Mouse (Mus musculus) kidney, postnatal 25 days (tissue): ENCODE results near the gene Cd83.

ENCODE experiments used
- DNase-seq, 2 experiments: peaks; one replicate each; pipeline ENCODE4 v3.0.0; 2021; ENCODE audit warnings: mixed read lengths in 2 of 2

Cd83 gene

GRCm38 (mm10) chr13:43774605-43775426 is 9.8 kb upstream of the Cd83 start:
- DNase-seq, result no peak

DNA sequence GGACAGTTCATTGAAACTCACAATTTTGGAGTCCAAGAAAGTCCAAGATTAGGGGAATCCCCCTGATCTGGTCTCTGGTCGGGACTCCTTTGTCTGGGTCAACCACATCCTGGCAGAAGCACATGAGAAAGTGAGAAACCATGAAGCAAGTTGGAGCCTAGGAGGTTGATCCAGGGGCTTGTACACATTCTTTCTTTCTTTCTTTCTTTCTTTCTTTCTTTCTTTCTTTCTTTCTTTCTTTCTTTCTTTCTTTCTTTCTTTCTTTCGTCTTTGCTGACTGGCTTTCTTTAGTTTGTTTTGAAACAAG is 9.2 kb upstream of the Cd83 start:
- DNase-seq, result no peak

- no peak for DNase-seq
Observed at GRCm38 (mm10) chr13:43777321-43778002, 7.1 kb upstream of the Cd83 start.

GRCm38 (mm10) chr13:43778021-43778649 is 6.4 kb upstream of the Cd83 start:
- DNase-seq, result no peak

DNA sequence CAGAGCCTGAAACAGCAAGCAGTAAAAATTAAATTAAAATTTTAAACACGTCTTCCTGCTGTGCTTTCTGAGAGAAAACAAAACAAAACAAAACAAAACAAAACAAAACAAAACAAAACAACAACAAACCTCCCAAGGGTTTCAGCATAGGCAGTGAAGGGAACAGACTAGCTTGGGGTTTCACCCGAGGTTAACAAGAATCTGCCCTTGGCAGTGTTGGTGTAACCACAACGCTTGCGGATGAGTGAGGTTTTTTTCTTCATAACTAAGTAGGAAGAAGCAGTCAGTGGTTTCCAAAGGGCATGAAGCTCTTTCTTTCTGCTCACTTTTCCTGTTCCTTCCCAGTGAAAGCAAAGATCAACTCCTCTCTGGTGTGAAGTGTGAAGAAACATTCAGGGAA is 5.6 kb upstream of the Cd83 start:
- DNase-seq, result no peak

DNA sequence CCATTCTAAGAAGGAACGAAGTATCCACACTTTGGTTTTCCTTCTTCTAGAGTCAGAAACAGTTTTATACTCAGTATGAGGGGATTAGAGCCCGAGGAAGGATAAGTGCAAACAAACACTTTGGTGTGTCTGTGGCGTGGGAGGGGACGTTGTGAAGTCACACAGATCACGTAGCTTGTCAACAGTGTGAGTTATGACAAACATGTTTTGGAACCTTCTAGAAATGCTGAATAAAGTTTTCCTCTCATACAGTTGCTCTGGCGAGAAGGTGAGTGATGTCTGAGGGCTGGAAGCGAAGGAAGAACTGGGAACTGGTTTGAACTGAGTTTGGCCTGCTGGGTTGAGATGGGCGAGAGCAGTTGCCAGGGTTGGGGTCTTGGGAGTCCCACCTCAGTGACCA is 4.5 kb upstream of the Cd83 start:
- no peak for DNase-seq

DNA sequence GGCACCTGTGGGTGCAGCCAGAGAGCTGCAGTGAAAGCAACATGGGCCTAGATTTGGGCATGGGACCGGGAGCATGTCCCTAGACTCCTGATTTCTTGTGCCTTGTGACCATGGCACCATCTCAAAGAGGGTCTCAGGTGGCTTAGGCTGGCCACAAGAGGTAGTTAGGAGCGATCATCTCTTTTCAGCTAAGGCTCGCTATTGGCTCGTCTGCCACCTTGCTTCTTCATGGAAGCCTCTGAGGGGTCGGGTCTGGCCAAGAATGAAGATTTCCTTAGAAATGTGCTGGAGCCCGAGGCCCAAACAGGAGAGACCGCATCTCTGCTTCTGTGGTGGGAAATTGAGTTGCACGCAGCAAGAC is 1.1 kb downstream of the Cd83 start:
- DNase-seq, result no peak

DNA sequence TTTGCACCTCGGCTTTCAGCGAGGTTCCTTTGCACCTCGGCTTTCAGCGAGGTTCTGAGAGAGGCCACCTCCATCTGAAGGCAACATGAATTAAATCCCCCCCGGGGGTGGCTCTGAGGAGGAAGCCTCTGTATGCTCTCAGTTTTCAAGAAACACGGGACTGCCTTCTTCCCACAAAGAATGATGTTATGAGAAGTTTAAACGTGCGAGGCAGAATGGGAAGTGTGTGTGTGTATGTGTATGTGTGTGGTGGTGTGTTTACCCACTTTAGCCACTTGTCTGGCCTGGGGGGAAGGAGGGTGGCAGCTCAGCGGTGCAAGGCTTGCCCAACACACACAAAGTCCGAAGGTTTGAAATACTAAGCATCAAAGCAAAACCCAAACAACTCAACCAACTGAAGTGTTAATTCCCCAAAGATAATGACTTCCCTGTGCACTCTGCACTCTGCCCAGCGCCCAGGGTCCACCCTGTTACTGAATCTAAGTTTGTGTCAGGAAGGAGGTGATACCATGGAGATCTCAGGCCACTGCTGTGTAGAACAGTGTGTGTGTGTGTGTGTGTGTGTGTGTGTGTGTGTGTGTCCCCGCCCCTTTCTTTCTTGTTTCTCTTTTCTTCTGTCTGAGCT is 1.7 kb downstream of the Cd83 start:
- peak; percentile 48 to 70 for DNase-seq

GRCm38 (mm10) chr13:43787262-43787661 is 2.7 kb downstream of the Cd83 start:
- DNase-seq, result peak in 1 of 2 experiments; percentile 47

DNA sequence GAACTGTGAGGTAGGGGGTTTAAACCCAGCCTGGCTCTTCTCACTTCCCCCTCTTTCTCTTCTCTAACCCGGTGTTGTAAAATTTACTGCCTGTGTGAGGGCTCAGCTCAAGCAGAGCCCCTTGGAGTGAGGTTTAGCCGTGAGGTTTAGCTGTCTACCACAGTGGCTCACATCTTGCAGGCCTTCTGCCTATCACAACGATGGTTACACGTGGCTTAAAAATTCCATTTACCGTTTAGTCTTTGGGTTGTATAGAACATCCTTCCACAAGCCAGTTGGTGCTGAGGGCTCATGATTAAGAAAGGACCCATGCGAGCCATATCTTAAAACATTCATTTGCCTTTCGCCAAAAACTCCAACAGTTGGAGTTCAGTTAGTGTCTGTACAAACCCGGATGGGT is 3.5 kb downstream of the Cd83 start:
- no peak for DNase-seq

DNA sequence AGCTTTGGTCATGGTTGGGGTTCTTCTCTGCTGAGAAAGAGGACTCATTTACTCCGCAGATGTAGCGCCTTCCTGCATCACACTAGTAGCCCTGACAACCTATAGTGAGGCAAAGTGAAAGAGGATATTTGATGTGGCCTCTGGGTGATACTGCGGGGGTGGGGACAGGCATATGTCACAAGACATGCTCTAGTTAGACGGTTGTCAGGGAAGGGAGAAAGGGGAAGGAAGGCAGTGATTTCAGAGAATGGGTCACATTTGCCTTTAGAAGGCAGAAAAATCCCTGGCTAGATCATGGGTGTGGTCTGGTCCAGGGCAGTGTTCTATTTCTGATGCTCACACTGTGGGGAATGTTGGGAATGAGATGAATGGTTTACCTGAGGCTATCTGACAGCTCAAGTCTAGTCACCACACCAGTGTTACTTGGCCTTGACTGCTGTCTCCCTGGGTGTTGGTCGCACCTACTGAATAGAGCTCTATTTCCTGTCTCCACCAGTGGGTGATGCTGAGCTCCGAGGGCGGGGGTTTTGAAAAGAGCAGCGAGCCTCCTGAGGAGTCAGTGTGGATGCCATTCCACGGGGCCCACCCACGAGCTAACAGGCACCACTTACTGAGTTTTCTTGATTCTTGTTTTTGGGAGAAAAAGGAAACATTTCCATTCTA is 4.5 kb downstream of the Cd83 start:
- no peak for DNase-seq

- DNase-seq, result no peak
Observed at GRCm38 (mm10) chr13:43790229-43791001, 5.8 kb downstream of the Cd83 start.

DNA sequence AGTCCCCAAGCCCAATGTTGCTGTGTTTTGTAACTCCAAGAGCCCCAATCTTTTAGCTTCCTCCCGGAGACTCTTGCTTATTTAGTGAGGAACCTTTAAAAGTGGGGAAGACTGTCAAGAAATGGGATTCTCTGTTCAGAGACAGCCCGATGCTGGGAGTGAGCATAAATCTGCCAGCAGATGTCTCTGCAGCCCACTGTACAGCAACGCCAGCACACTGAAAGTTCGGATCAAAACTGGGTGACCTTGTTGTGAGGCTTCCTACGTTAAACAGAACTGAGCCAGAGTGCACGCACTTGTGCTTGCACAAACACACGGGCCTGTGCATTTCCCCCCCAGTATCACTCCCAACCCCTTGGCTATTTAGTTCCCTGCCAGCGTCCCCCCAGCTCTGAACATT is 10.8 kb downstream of the Cd83 start:
- peak; percentile 61 to 63 for DNase-seq

- no peak for DNase-seq
Observed at GRCm38 (mm10) chr13:43798655-43799054, 14.1 kb downstream of the Cd83 start.

DNA sequence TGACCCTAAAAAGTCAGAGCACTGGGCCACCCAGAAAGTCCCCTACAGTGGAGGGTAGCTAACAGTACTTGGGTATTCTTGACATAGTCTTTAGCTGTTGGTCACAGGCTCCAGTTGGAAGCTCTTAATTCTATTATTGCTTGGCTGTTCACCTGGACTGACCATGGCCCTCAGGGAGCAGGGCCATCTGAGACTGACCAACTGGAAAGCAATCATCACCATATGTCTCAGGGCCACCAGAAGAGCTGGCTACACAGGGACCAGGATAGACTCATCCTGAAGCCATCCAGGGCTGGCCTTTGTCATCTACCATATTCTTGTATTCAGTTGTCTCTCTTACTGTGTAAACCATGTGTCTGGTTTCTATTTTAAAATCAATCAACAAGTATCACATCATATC is 15.6 kb downstream of the Cd83 start:
- no peak for DNase-seq

- no peak for DNase-seq
Observed at GRCm38 (mm10) chr13:43801961-43802360, 17.4 kb downstream of the Cd83 start.

DNA sequence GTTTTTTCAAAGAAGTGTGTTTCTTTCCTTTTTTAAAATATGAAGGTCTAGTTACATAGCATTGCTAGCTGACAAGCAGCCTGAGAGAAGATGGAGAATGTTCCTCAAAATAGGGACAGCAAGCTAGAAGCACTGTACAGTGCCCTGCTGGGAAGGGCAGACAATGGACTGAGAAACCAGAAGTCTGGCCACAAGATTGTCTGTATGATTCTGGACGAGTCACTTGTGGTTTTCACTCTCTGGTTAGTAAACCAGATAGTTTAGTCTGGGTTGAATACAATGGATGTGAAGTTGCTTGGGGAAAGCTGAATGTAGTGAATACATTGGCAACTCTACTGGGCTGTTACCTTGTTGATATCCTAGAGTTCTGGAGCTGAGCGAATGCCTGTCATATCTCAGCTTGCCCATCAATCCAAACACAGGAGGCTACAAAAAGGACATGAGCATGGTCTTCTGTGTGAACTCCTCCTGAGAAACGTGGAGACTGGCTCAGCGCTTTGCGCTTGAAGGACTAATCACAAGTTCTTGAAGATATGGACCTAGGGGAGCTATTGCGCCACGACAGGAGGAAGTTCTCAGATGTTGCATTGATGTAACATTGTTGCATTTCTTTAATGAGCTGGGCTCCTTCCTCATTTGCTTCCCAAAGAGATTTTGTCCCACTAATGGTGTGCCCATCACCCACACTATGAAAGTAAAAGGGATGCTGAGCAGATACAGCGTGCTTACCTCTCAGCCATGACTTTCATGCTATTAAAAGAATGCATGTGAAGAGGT is 18.0 kb downstream of the Cd83 start:
- no peak for DNase-seq

GRCm38 (mm10) chr13:43804648-43805047 is 20.1 kb downstream of the Cd83 start:
- DNase-seq, result no peak

DNA sequence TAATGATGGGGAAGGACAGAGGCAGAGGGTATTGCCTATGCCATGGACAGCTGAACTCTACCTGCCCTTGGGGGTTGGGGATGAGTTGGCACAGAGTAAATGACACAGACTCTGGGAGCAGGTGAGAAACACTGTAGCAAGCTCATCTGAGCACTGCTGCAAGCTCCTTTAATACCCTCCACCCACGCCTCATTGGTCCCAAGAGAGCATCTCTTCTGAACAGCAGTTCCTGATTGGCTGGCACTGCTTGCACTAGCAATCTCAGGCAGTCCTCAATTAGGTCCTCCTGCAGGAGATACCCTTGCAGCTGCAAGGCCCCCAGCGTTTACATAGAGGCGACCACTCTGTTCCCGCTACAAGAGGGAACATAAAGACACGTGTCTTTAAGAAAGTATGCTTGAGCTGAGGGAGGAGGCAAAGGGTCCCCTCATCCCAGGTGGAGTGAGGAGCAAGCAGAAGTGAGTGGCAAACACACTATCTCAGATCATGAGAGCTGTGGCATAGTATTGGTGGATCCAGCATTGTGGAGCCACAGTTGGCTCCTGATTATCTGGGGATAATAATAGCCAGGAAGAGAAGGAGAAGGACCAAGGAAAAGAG is 20.7 kb downstream of the Cd83 start:
- DNase-seq, result no peak

GRCm38 (mm10) chr13:43806371-43807271 is 22.0 kb downstream of the Cd83 start:
- no peak for DNase-seq
